Mouse (Mus musculus) leukemia stem cell, adult 10-12 weeks (primary cell): ENCODE data around the gene Med29. TPM values are rescaled to one million over a fixed set of nuclear protein-coding genes. Genes with fewer than 3 reads are reported as not detected.

Experiments used
- polyA plus RNA-seq: library from polyadenylated mRNA; stranded (reverse); fragments of >175 nt; gene quantifications from 2 replicates; pipeline ENCODE4 v1.2.3, GENCODE M21; 2012; ENCODE audit warnings: low replicate concordance

Gene Med29
- polyA plus RNA-seq: 11.5 and 21.2 TPM in 2 replicates

GRCm38 (mm10) chr7:28392429-28393271 lies at the start of gene Med29, which contains the start of gene Paf1:
Gene Med29 (minus strand): TSS chr7:28392708.
Gene Paf1 (plus strand): TSS chr7:28392951.

GRCm38 (mm10) chr7:28436932-28437570 lies 44.5 kb upstream of the Med29 start, which contains the start of gene Gmfg:
Gene Gmfg (plus strand): TSS chr7:28437447.

GRCm38 (mm10) chr7:28380237-28381016 lies 12.1 kb downstream of the Med29 start, which contains the start of gene Zfp36:
Gene Zfp36 (minus strand): TSS chr7:28380253.

GRCm38 (mm10) chr7:28372251-28373108 lies 20.0 kb downstream of the Med29 start, which contains the start of gene Plekhg2:
Gene Plekhg2 (minus strand): TSS chr7:28372599.

GRCm38 (mm10) chr7:28350155-28350883 lies 42.2 kb downstream of the Med29 start, which contains the start of gene Rps16:
Gene Rps16 (plus strand): TSS chr7:28350652.

GRCm38 (mm10) chr7:28338108-28338998 lies 54.2 kb downstream of the Med29 start, which contains the start of gene Supt5:
Gene Supt5 (minus strand): TSS chr7:28338746.

Other genes with a start within 250 kb of the Med29 start
- 174 and 407 TPM in 2 replicates for gene Fbl, start 223.0 kb downstream of the Med29 start, polyA plus RNA-seq
- gene Dyrk1b, start 213.2 kb downstream of the Med29 start, polyA plus RNA-seq: 77.0 and 127 TPM in 2 replicates
- 2.2 and 4.9 TPM in 2 replicates for gene Eid2, start 124.8 kb downstream of the Med29 start, polyA plus RNA-seq
- gene Eid2b, start 115.0 kb downstream of the Med29 start, polyA plus RNA-seq: 4.1 and 13.4 TPM in 2 replicates
- not detected in 2 replicates for gene Selenov, start 101.5 kb downstream of the Med29 start, polyA plus RNA-seq
- 0.29 and 0.88 TPM in 2 replicates for gene Dll3, start 90.5 kb downstream of the Med29 start, polyA plus RNA-seq
- 282 and 375 TPM in 2 replicates for gene Timm50, start 80.6 kb downstream of the Med29 start, polyA plus RNA-seq
- 77.8 and 132 TPM in 2 replicates for gene Supt5, start 54.0 kb downstream of the Med29 start, polyA plus RNA-seq
- 186 and 1,166 TPM in 2 replicates for gene Rps16, start 42.1 kb downstream of the Med29 start, polyA plus RNA-seq
- gene Plekhg2, start 20.1 kb downstream of the Med29 start, polyA plus RNA-seq: 33.7 and 46.3 TPM in 2 replicates
- gene Zfp36, start 12.5 kb downstream of the Med29 start, polyA plus RNA-seq: 121 and 173 TPM in 2 replicates
- gene Paf1, start 243 bp upstream of the Med29 start, polyA plus RNA-seq: 69.3 and 112 TPM in 2 replicates
- 0.46 and 2.5 TPM in 2 replicates for gene Gmfg, start 44.7 kb upstream of the Med29 start, polyA plus RNA-seq
- gene Lrfn1, start 59.3 kb upstream of the Med29 start, polyA plus RNA-seq: 0.54 and 0.84 TPM in 2 replicates
- gene Ifnl2, start 117.7 kb upstream of the Med29 start, polyA plus RNA-seq: not detected in 2 replicates
- gene Ifnl3, start 130.1 kb upstream of the Med29 start, polyA plus RNA-seq: not detected in 2 replicates
- gene Sycn, start 148.2 kb upstream of the Med29 start, polyA plus RNA-seq: not detected in 2 replicates
- gene Nccrp1, start 154.5 kb upstream of the Med29 start, polyA plus RNA-seq: 0.15 and 0.30 TPM in 2 replicates
- 121 and 137 TPM in 2 replicates for gene Samd4b, start 205.4 kb upstream of the Med29 start, polyA plus RNA-seq
- 59.1 and 63.0 TPM in 2 replicates for gene Pak4, start 205.5 kb upstream of the Med29 start, polyA plus RNA-seq
- not detected in 2 replicates for gene Acp7, start 238.6 kb upstream of the Med29 start, polyA plus RNA-seq